Mouse (Mus musculus): Measurements from ENCODE around the gene Gm19345. TPM values are rescaled to one million over a fixed set of nuclear protein-coding genes. Genes with fewer than 3 reads are reported as not detected.

The Gm19345 gene
- polyA plus RNA-seq, 1 experiment, result 0.05 TPM

GRCm38 (mm10) chr7:19871137-19871621 is 19.4 kb downstream of the Gm19345 start:
- TF ChIP-seq USF1 (IDR thresholded peaks at IDR 0.05; ENCODE audit: low read depth) (no peak), TCF12 (IDR thresholded peaks at IDR 0.05; ENCODE audit: insufficient read depth, poor library complexity, severe bottlenecking) (no peak), SRF (IDR thresholded peaks at IDR 0.05; ENCODE audit: control insufficient read depth, insufficient read length, low read depth) (no peak), TCF3 (IDR thresholded peaks at IDR 0.05; ENCODE audit: insufficient read length, low read depth) (no peak), E2F4 (IDR thresholded peaks at IDR 0.05; ENCODE audit: insufficient read depth) (no peak), REST (IDR thresholded peaks at IDR 0.05; ENCODE audit: insufficient read depth, insufficient read length) (no peak), MYOG (IDR thresholded peaks at IDR 0.05; ENCODE audit: control insufficient read depth in 1 of 3, insufficient read depth in 1 of 3, insufficient read length in 2 of 3, low read depth in 2 of 3) (no peak)
- no peaks in the 10 kb centered on the region for H3K27me3 ChIP-seq (ENCODE audit: control insufficient read depth, insufficient read depth, insufficient read length)
- H3K36me3 ChIP-seq (ENCODE audit: control insufficient read depth, insufficient read depth), result no peaks in the 10 kb centered on the region

GRCm38 (mm10) chr7:19871943-19872601 is 20.3 kb downstream of the Gm19345 start:
- TF ChIP-seq REST (IDR thresholded peaks at IDR 0.05; ENCODE audit: insufficient read depth, insufficient read length) (no peak), TCF12 (IDR thresholded peaks at IDR 0.05; ENCODE audit: insufficient read depth, poor library complexity, severe bottlenecking) (no peak), MYOD1 (IDR thresholded peaks at IDR 0.05; ENCODE audit: control insufficient read depth in 1 of 3, insufficient read length in 2 of 3, low read depth in 2 of 3) (no peak), POLR2A (IDR thresholded peaks at IDR 0.05; ENCODE audit: insufficient read length, low read depth) (no peak), SRF (IDR thresholded peaks at IDR 0.05; ENCODE audit: control insufficient read depth, insufficient read length, low read depth) (no peak), TCF3 (IDR thresholded peaks at IDR 0.05; ENCODE audit: insufficient read length, low read depth) (no peak), E2F4 (IDR thresholded peaks at IDR 0.05; ENCODE audit: insufficient read depth) (no peak), MAX (IDR thresholded peaks at IDR 0.05; ENCODE audit: low read depth) (no peak), USF1 (IDR thresholded peaks at IDR 0.05; ENCODE audit: low read depth) (no peak), POLR2AphosphoS2 (IDR thresholded peaks at IDR 0.05; ENCODE audit: insufficient read length, low read depth) (no peak), CEBPB (IDR thresholded peaks at IDR 0.05; ENCODE audit: insufficient read depth, poor library complexity, severe bottlenecking) (no peak), MYOG (IDR thresholded peaks at IDR 0.05; ENCODE audit: control insufficient read depth in 1 of 3, insufficient read depth in 1 of 3, insufficient read length in 2 of 3, low read depth in 2 of 3) (no peak)
- Histone ChIP-seq H3ac (ENCODE audit: control insufficient read depth, insufficient read length) (no peak overlapping the region), H3K79me2 (ENCODE audit: control insufficient read depth, insufficient read depth) (no peaks in the 10 kb centered on the region), H3K36me3 (ENCODE audit: control insufficient read depth, insufficient read depth) (no peaks in the 10 kb centered on the region), H3K27me3 (ENCODE audit: control insufficient read depth, insufficient read depth, insufficient read length) (no peaks in the 10 kb centered on the region), H3K4me2 (ENCODE audit: low read depth) (no peak overlapping the region), H3K4me3 (no peak overlapping the region)

More at GRCm38 (mm10) chr7:19871137-19871621, 19.4 kb downstream of the Gm19345 start:
- H3K4me2 ChIP-seq (ENCODE audit: low read depth), result no peak overlapping the region
- no peak overlapping the region for H3ac ChIP-seq (ENCODE audit: control insufficient read depth, insufficient read length)
- H3K4me3 ChIP-seq, result no peak overlapping the region
- H3K79me2 ChIP-seq (ENCODE audit: control insufficient read depth, insufficient read depth), result no peaks in the 10 kb centered on the region

GRCm38 (mm10) chr7:19875948-19876682 is 24.3 kb downstream of the Gm19345 start:
- Histone ChIP-seq H3K4me2 (ENCODE audit: low read depth) (peak overlapping the region; percentile 35), H3K27me3 (ENCODE audit: control insufficient read depth, insufficient read depth, insufficient read length) (no peaks in the 10 kb centered on the region), H3ac (ENCODE audit: control insufficient read depth, insufficient read length) (no peak overlapping the region), H3K4me3 (no peak overlapping the region), H3K36me3 (ENCODE audit: control insufficient read depth, insufficient read depth) (no peaks in the 10 kb centered on the region), H3K79me2 (ENCODE audit: control insufficient read depth, insufficient read depth) (no peaks in the 10 kb centered on the region)
- TF ChIP-seq POLR2AphosphoS2 (IDR thresholded peaks at IDR 0.05; ENCODE audit: insufficient read length, low read depth), result no peak
- TF ChIP-seq USF1 (IDR thresholded peaks at IDR 0.05; ENCODE audit: low read depth), result peak; percentile 42

GRCm38 (mm10) chr7:19876781-19877425 is 25.1 kb downstream of the Gm19345 start:
- Histone ChIP-seq H3ac (ENCODE audit: control insufficient read depth, insufficient read length) (no peak overlapping the region), H3K4me3 (no peak overlapping the region), H3K27me3 (ENCODE audit: control insufficient read depth, insufficient read depth, insufficient read length) (no peaks in the 10 kb centered on the region), H3K36me3 (ENCODE audit: control insufficient read depth, insufficient read depth) (no peaks in the 10 kb centered on the region), H3K4me2 (ENCODE audit: low read depth) (peak overlapping the region; percentile 25), H3K79me2 (ENCODE audit: control insufficient read depth, insufficient read depth) (no peaks in the 10 kb centered on the region)
- TF ChIP-seq USF1 (IDR thresholded peaks at IDR 0.05; ENCODE audit: low read depth), result peak; percentile 44
- TF ChIP-seq MYOG (IDR thresholded peaks at IDR 0.05; ENCODE audit: control insufficient read depth in 1 of 3, insufficient read depth in 1 of 3, insufficient read length in 2 of 3, low read depth in 2 of 3), result no peak

- H3K4me2 ChIP-seq (ENCODE audit: low read depth), result no peak overlapping the region
These were observed 29.0 kb downstream of the Gm19345 start for GRCm38 (mm10) chr7:19880754-19881153.

More at GRCm38 (mm10) chr7:19880754-19881153, 29.0 kb downstream of the Gm19345 start:
- Histone ChIP-seq H3K4me3 (no peak overlapping the region), H3ac (ENCODE audit: control insufficient read depth, insufficient read length) (no peak overlapping the region), H3K27me3 (ENCODE audit: control insufficient read depth, insufficient read depth, insufficient read length) (no peaks in the 10 kb centered on the region), H3K36me3 (ENCODE audit: control insufficient read depth, insufficient read depth) (no peaks in the 10 kb centered on the region), H3K79me2 (ENCODE audit: control insufficient read depth, insufficient read depth) (no peaks in the 10 kb centered on the region)
- no peak for TF ChIP-seq USF1 (IDR thresholded peaks at IDR 0.05; ENCODE audit: low read depth)
- no peak for TF ChIP-seq MYOD1 (IDR thresholded peaks at IDR 0.05; ENCODE audit: control insufficient read depth in 1 of 3, insufficient read length in 2 of 3, low read depth in 2 of 3)
- no peak for TF ChIP-seq TCF12 (IDR thresholded peaks at IDR 0.05; ENCODE audit: insufficient read depth, poor library complexity, severe bottlenecking)
- no peak for TF ChIP-seq CEBPB (IDR thresholded peaks at IDR 0.05; ENCODE audit: insufficient read depth, poor library complexity, severe bottlenecking)
- TF ChIP-seq TCF3 (IDR thresholded peaks at IDR 0.05; ENCODE audit: insufficient read length, low read depth), result no peak
- no peak for TF ChIP-seq POLR2A (IDR thresholded peaks at IDR 0.05; ENCODE audit: insufficient read length, low read depth)
- no peak for TF ChIP-seq POLR2AphosphoS2 (IDR thresholded peaks at IDR 0.05; ENCODE audit: insufficient read length, low read depth)

Data from myocyte (in vitro differentiated cells).